Mouse (Mus musculus) bone marrow, adult 2 months (tissue): ENCODE measurements at regions not wholly inside any gene's neighbourhood (a gene's known extent, or its start where the extent isn't known, plus 50 kb on each side); places are given as distances from the start of the nearest gene placed in this dataset.

Experiments used
- CTCF ChIP-seq: fragments of 200-500 bp; IDR thresholded peaks from 2 replicates; pipeline ENCODE4 v1.5.1; 2011; ENCODE audit warnings: low read length, control low read depth; ENCODE audit not compliant: control insufficient read depth, insufficient read depth
- POLR2A ChIP-seq: fragments of 200-500 bp; IDR thresholded peaks from 2 replicates; pipeline ENCODE4 v1.6.1; 2011; ENCODE audit warnings: low read depth, mild to moderate bottlenecking, control low read depth, low read length, borderline replicate concordance; ENCODE audit not compliant: control insufficient read depth

DNA sequence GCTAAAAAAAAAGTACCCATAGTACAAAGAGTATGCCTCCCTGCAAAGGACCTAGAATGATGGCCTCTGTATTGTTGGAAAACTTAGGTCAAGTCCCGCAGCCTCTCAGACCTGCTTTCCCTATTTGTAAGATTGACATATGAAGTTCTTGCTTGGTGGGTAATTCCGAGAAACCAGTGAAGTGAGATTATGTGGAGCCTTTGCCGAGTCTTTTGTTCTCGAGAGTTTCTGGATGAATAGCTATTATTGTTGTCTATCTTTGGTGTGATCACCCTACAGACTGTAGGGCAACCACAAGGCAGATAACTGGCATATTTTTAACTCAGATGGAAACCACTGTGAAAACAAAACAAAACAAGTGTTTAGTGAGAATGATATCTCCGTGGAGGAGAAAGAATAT lies 118.1 kb downstream of the Foxb1 start:
- TF ChIP-seq POLR2A, result no peak
- no peak for TF ChIP-seq CTCF
